Mouse (Mus musculus): ENCODE measurements around the gene Pld2.

GRCm38 (mm10) chr11:70540928-70541327 is 1.1 kb downstream of the Pld2 start:
- TF ChIP-seq CTCF (IDR thresholded peaks at IDR 0.05; ENCODE audit: low read depth, low read length) (no peak), POLR2A (IDR thresholded peaks at IDR 0.05; ENCODE audit: extremely low read depth, insufficient read depth, low read length) (no peak)
